Mouse (Mus musculus): ENCODE data around the gene Atrip. TPM values are rescaled to one million over a fixed set of nuclear protein-coding genes. Genes with fewer than 3 reads are reported as not detected.

The Atrip gene
- polyA plus RNA-seq, 1 experiment: 39.9 TPM

GRCm38 (mm10) chr9:109116205-109116604 lies 42.3 kb upstream of the Atrip start:
- no peak overlapping the region for H3K27ac ChIP-seq (ENCODE audit: control insufficient read depth, insufficient read depth, low read length)
- WGBS: 95% methylated on average over 10 of the region's 10 CpGs
- H3K27me3 ChIP-seq (ENCODE audit: control insufficient read depth, insufficient read depth, low read length): no peaks in the 10 kb centered on the region
- H3K36me3 ChIP-seq (ENCODE audit: control insufficient read depth, insufficient read depth, low read length): no peaks in the 10 kb centered on the region
- H3K4me3 ChIP-seq (ENCODE audit: control insufficient read depth, insufficient read depth, low read length): no peak overlapping the region
- no peaks in the 10 kb centered on the region for H3K4me1 ChIP-seq (replicated peaks; ENCODE audit: control insufficient read depth, insufficient read depth, low read length)
- no peak for DNase-seq
- TF ChIP-seq CTCF (IDR thresholded peaks at IDR 0.05; ENCODE audit: borderline replicate concordance, control insufficient read depth, extremely low read depth, insufficient read depth, low read length, poor library complexity): no peak
- no peak for TF ChIP-seq POLR2A (IDR thresholded peaks at IDR 0.05; ENCODE audit: control insufficient read depth, extremely low read depth, insufficient read depth, low read length, poor library complexity)

GRCm38 (mm10) chr9:109114871-109115270 lies 40.9 kb upstream of the Atrip start:
- Histone ChIP-seq H3K36me3 (ENCODE audit: control insufficient read depth, insufficient read depth, low read length) (no peaks in the 10 kb centered on the region), H3K4me1 (replicated peaks; ENCODE audit: control insufficient read depth, insufficient read depth, low read length) (no peaks in the 10 kb centered on the region), H3K4me3 (ENCODE audit: control insufficient read depth, insufficient read depth, low read length) (no peak overlapping the region), H3K27me3 (ENCODE audit: control insufficient read depth, insufficient read depth, low read length) (no peaks in the 10 kb centered on the region), H3K27ac (ENCODE audit: control insufficient read depth, insufficient read depth, low read length) (no peak overlapping the region)
- TF ChIP-seq CTCF (IDR thresholded peaks at IDR 0.05; ENCODE audit: borderline replicate concordance, control insufficient read depth, extremely low read depth, insufficient read depth, low read length, poor library complexity): no peak
- TF ChIP-seq POLR2A (IDR thresholded peaks at IDR 0.05; ENCODE audit: control insufficient read depth, extremely low read depth, insufficient read depth, low read length, poor library complexity): no peak
- no peak for DNase-seq
- WGBS: 96% methylated on average over 7 of the region's 7 CpGs

- TF ChIP-seq POLR2A (IDR thresholded peaks at IDR 0.05; ENCODE audit: control insufficient read depth, extremely low read depth, insufficient read depth, low read length, poor library complexity): no peak
- TF ChIP-seq CTCF (IDR thresholded peaks at IDR 0.05; ENCODE audit: borderline replicate concordance, control insufficient read depth, extremely low read depth, insufficient read depth, low read length, poor library complexity): no peak
- no peaks in the 10 kb centered on the region for H3K4me1 ChIP-seq (replicated peaks; ENCODE audit: control insufficient read depth, insufficient read depth, low read length)
- H3K27ac ChIP-seq (ENCODE audit: control insufficient read depth, insufficient read depth, low read length): no peak overlapping the region
- H3K4me3 ChIP-seq (ENCODE audit: control insufficient read depth, insufficient read depth, low read length): no peak overlapping the region
- no peak for DNase-seq
- 94% methylated on average over 11 of the region's 11 CpGs for WGBS
- H3K36me3 ChIP-seq (ENCODE audit: control insufficient read depth, insufficient read depth, low read length): no peaks in the 10 kb centered on the region
- no peaks in the 10 kb centered on the region for H3K27me3 ChIP-seq (ENCODE audit: control insufficient read depth, insufficient read depth, low read length)
These were observed 40.4 kb upstream of the Atrip start for GRCm38 (mm10) chr9:109114276-109114675.

GRCm38 (mm10) chr9:109113331-109113730 lies 39.4 kb upstream of the Atrip start:
- no peaks in the 10 kb centered on the region for H3K36me3 ChIP-seq (ENCODE audit: control insufficient read depth, insufficient read depth, low read length)
- WGBS: 92% methylated on average over 8 of the region's 8 CpGs
- no peak overlapping the region for H3K27ac ChIP-seq (ENCODE audit: control insufficient read depth, insufficient read depth, low read length)
- TF ChIP-seq CTCF (IDR thresholded peaks at IDR 0.05; ENCODE audit: borderline replicate concordance, control insufficient read depth, extremely low read depth, insufficient read depth, low read length, poor library complexity) (no peak), POLR2A (IDR thresholded peaks at IDR 0.05; ENCODE audit: control insufficient read depth, extremely low read depth, insufficient read depth, low read length, poor library complexity) (no peak)
- no peaks in the 10 kb centered on the region for H3K4me1 ChIP-seq (replicated peaks; ENCODE audit: control insufficient read depth, insufficient read depth, low read length)
- H3K4me3 ChIP-seq (ENCODE audit: control insufficient read depth, insufficient read depth, low read length): no peak overlapping the region
- no peak for DNase-seq
- no peaks in the 10 kb centered on the region for H3K27me3 ChIP-seq (ENCODE audit: control insufficient read depth, insufficient read depth, low read length)

GRCm38 (mm10) chr9:109111591-109111990 lies 37.7 kb upstream of the Atrip start:
- Histone ChIP-seq H3K36me3 (ENCODE audit: control insufficient read depth, insufficient read depth, low read length) (no peaks in the 10 kb centered on the region), H3K4me1 (replicated peaks; ENCODE audit: control insufficient read depth, insufficient read depth, low read length) (no peaks in the 10 kb centered on the region), H3K27ac (ENCODE audit: control insufficient read depth, insufficient read depth, low read length) (no peak overlapping the region), H3K27me3 (ENCODE audit: control insufficient read depth, insufficient read depth, low read length) (no peaks in the 10 kb centered on the region), H3K4me3 (ENCODE audit: control insufficient read depth, insufficient read depth, low read length) (no peak overlapping the region)
- TF ChIP-seq POLR2A (IDR thresholded peaks at IDR 0.05; ENCODE audit: control insufficient read depth, extremely low read depth, insufficient read depth, low read length, poor library complexity) (no peak), CTCF (IDR thresholded peaks at IDR 0.05; ENCODE audit: borderline replicate concordance, control insufficient read depth, extremely low read depth, insufficient read depth, low read length, poor library complexity) (no peak)
- WGBS: 95% methylated on average over 9 of the region's 9 CpGs
- DNase-seq: no peak

GRCm38 (mm10) chr9:109111101-109111500 lies 37.2 kb upstream of the Atrip start:
- no peaks in the 10 kb centered on the region for H3K4me1 ChIP-seq (replicated peaks; ENCODE audit: control insufficient read depth, insufficient read depth, low read length)
- TF ChIP-seq CTCF (IDR thresholded peaks at IDR 0.05; ENCODE audit: borderline replicate concordance, control insufficient read depth, extremely low read depth, insufficient read depth, low read length, poor library complexity): no peak
- no peak for TF ChIP-seq POLR2A (IDR thresholded peaks at IDR 0.05; ENCODE audit: control insufficient read depth, extremely low read depth, insufficient read depth, low read length, poor library complexity)
- no peaks in the 10 kb centered on the region for H3K27me3 ChIP-seq (ENCODE audit: control insufficient read depth, insufficient read depth, low read length)
- DNase-seq: no peak
- no peaks in the 10 kb centered on the region for H3K36me3 ChIP-seq (ENCODE audit: control insufficient read depth, insufficient read depth, low read length)
- WGBS: 96% methylated on average over 4 of the region's 4 CpGs
- H3K4me3 ChIP-seq (ENCODE audit: control insufficient read depth, insufficient read depth, low read length): no peak overlapping the region
- H3K27ac ChIP-seq (ENCODE audit: control insufficient read depth, insufficient read depth, low read length): no peak overlapping the region

- no peak for TF ChIP-seq POLR2A (IDR thresholded peaks at IDR 0.05; ENCODE audit: control insufficient read depth, extremely low read depth, insufficient read depth, low read length, poor library complexity)
- TF ChIP-seq CTCF (IDR thresholded peaks at IDR 0.05; ENCODE audit: borderline replicate concordance, control insufficient read depth, extremely low read depth, insufficient read depth, low read length, poor library complexity): no peak
- 93% methylated on average over 11 of the region's 11 CpGs for WGBS
- Histone ChIP-seq H3K36me3 (ENCODE audit: control insufficient read depth, insufficient read depth, low read length) (no peaks in the 10 kb centered on the region), H3K4me1 (replicated peaks; ENCODE audit: control insufficient read depth, insufficient read depth, low read length) (no peaks in the 10 kb centered on the region), H3K4me3 (ENCODE audit: control insufficient read depth, insufficient read depth, low read length) (no peak overlapping the region), H3K27ac (ENCODE audit: control insufficient read depth, insufficient read depth, low read length) (no peak overlapping the region), H3K27me3 (ENCODE audit: control insufficient read depth, insufficient read depth, low read length) (no peaks in the 10 kb centered on the region)
- DNase-seq: no peak
These were observed 36.3 kb upstream of the Atrip start for GRCm38 (mm10) chr9:109110240-109110639.

Data from thymus, adult 2 months (tissue).